Mouse (Mus musculus) kidney, embryonic 16.5 days (tissue): Measurements from ENCODE around the gene C2cd3. TPM values are rescaled to one million over a fixed set of nuclear protein-coding genes. Genes with fewer than 3 reads are reported as not detected.

Experiments
- ATAC-seq: fragments of 200-750 bp; cut with Nextera tagmentation; 2 replicates; pipeline ENCODE4 v1.8.0; 2017; ENCODE audit warnings: moderate TSS enrichment; ENCODE audit not compliant: low FRiP score, low TSS enrichment
- H3K27ac ChIP-seq: fragments of 300-500 bp; sonication (generic); 2 replicates; pipeline ENCODE4 v1.5.1; 2014; ENCODE audit warnings: low read length
- H3K27me3 ChIP-seq: fragments of 300-500 bp; sonication (generic); 2 replicates; pipeline ENCODE4 v1.6.1; 2014; ENCODE audit warnings: low read length, control low read depth, mixed read lengths; ENCODE audit not compliant: insufficient read depth
- H3K36me3 ChIP-seq: fragments of 300-500 bp; sonication (generic); 2 replicates; pipeline ENCODE4 v1.6.1; 2014; ENCODE audit warnings: low read length, control low read depth, mixed read lengths; ENCODE audit not compliant: insufficient read depth
- H3K4me1 ChIP-seq: fragments of 300-500 bp; sonication (generic); 2 replicates; pipeline ENCODE4 v1.6.1; 2014; ENCODE audit warnings: low read length, control low read depth, mixed read lengths; ENCODE audit not compliant: insufficient read depth
- H3K4me2 ChIP-seq: fragments of 300-500 bp; sonication (generic); replicated peaks from 2 replicates; pipeline ENCODE4 v1.6.1; 2014; ENCODE audit warnings: low read depth, low read length
- H3K4me3 ChIP-seq: fragments of 300-500 bp; sonication (generic); 2 replicates; pipeline ENCODE4 v1.5.1; 2014; ENCODE audit warnings: mild to moderate bottlenecking, low read length
- H3K9ac ChIP-seq: fragments of 300-500 bp; sonication (generic); replicated peaks from 2 replicates; pipeline ENCODE4 v1.6.1; 2014; ENCODE audit warnings: low read length
- H3K9me3 ChIP-seq: fragments of 300-500 bp; sonication (generic); 2 replicates; pipeline ENCODE4 v1.6.1; 2016; ENCODE audit warnings: low read length, control low read depth
- WGBS: fragments of 180-500 bp; shearing (Covaris S2); extraction: QIAGEN DNeasy Blood & Tissue Kit; methylation state at CpG from one replicate; pipeline ENCODE4 v1.1.7; 2014; 5-methylcytosine and 5-hydroxymethylcytosine counted together
- polyA plus RNA-seq: library from polyadenylated mRNA; unstranded; fragments of >200 nt; fragmentation: Nextera tagmentation; extraction: Ambion mirVana; gene quantifications from 2 replicates; pipeline ENCODE4 v1.2.1, GENCODE M21; 2015

C2cd3 gene
- polyA plus RNA-seq, 1 experiment from 2014 or later, result 23.6 TPM

- Histone ChIP-seq H3K4me1 (peaks cover 23% of the 10 kb centered on the region), H3K27me3 (no peaks in the 10 kb centered on the region), H3K9ac (no peak overlapping the region), H3K9me3 (no peaks in the 10 kb centered on the region), H3K4me3 (no peak overlapping the region), H3K4me2 (no peak overlapping the region), H3K27ac (no peak overlapping the region), H3K36me3 (peaks cover 36% of the 10 kb centered on the region)
- no peak for ATAC-seq
Observed at GRCm38 (mm10) chr7:100499465-100499864, 127.4 kb downstream of the C2cd3 start.

GRCm38 (mm10) chr7:100500276-100500977 is 128.4 kb downstream of the C2cd3 start:
- H3K27ac ChIP-seq, result no peak overlapping the region

GRCm38 (mm10) chr7:100501027-100501843 is 129.2 kb downstream of the C2cd3 start:
- Histone ChIP-seq H3K27me3 (no peaks in the 10 kb centered on the region), H3K36me3 (peaks cover 36% of the 10 kb centered on the region), H3K4me3 (no peak overlapping the region), H3K27ac (no peak overlapping the region), H3K9me3 (no peaks in the 10 kb centered on the region), H3K9ac (no peak overlapping the region), H3K4me2 (no peak overlapping the region), H3K4me1 (peaks cover 8% of the 10 kb centered on the region)
- ATAC-seq, result no peak
- WGBS, result 64% methylated on average over 6 of the region's 6 CpGs

More at GRCm38 (mm10) chr7:100500276-100500977, 128.4 kb downstream of the C2cd3 start:
- H3K27me3 ChIP-seq, result no peaks in the 10 kb centered on the region
- H3K4me3 ChIP-seq, result no peak overlapping the region
- H3K9ac ChIP-seq, result no peak overlapping the region
- peaks cover 36% of the 10 kb centered on the region for H3K36me3 ChIP-seq
- H3K4me2 ChIP-seq, result no peak overlapping the region
- no peak for ATAC-seq
- 66% methylated on average over 16 of the region's 16 CpGs for WGBS
- no peaks in the 10 kb centered on the region for H3K9me3 ChIP-seq
- peaks cover 16% of the 10 kb centered on the region for H3K4me1 ChIP-seq

- WGBS, result 45% methylated on average over 2 of the region's 2 CpGs
Observed at GRCm38 (mm10) chr7:100501844-100502373, 129.9 kb downstream of the C2cd3 start.

GRCm38 (mm10) chr7:100502374-100502922 is 130.4 kb downstream of the C2cd3 start:
- Histone ChIP-seq H3K9ac (no peak overlapping the region), H3K4me3 (no peak overlapping the region), H3K4me2 (no peak overlapping the region), H3K27ac (no peak overlapping the region), H3K9me3 (no peaks in the 10 kb centered on the region), H3K36me3 (peaks cover 24% of the 10 kb centered on the region), H3K27me3 (no peaks in the 10 kb centered on the region), H3K4me1 (peaks cover 5% of the 10 kb centered on the region)
- no peak for ATAC-seq
- 68% methylated on average over 7 of the region's 7 CpGs for WGBS

More at GRCm38 (mm10) chr7:100501844-100502373, 129.9 kb downstream of the C2cd3 start:
- H3K4me3 ChIP-seq, result no peak overlapping the region
- peaks cover 5% of the 10 kb centered on the region for H3K4me1 ChIP-seq
- no peaks in the 10 kb centered on the region for H3K27me3 ChIP-seq
- peaks cover 30% of the 10 kb centered on the region for H3K36me3 ChIP-seq
- no peaks in the 10 kb centered on the region for H3K9me3 ChIP-seq
- H3K4me2 ChIP-seq, result no peak overlapping the region
- no peak for ATAC-seq
- H3K9ac ChIP-seq, result no peak overlapping the region
- no peak overlapping the region for H3K27ac ChIP-seq

GRCm38 (mm10) chr7:100503076-100503475 is 131.0 kb downstream of the C2cd3 start:
- Histone ChIP-seq H3K9me3 (no peaks in the 10 kb centered on the region), H3K27me3 (no peaks in the 10 kb centered on the region), H3K4me3 (no peak overlapping the region), H3K27ac (no peak overlapping the region), H3K9ac (no peak overlapping the region), H3K4me1 (peaks cover 5% of the 10 kb centered on the region), H3K4me2 (no peak overlapping the region), H3K36me3 (peaks cover 19% of the 10 kb centered on the region)
- ATAC-seq, result no peak
- 73% methylated on average over 5 of the region's 5 CpGs for WGBS

- Histone ChIP-seq H3K9ac (no peak overlapping the region), H3K9me3 (no peaks in the 10 kb centered on the region), H3K27me3 (no peaks in the 10 kb centered on the region), H3K36me3 (0 out of 2 replicates have a peak, but pooled peaks cover 5% of the 10 kb centered on the region), H3K4me1 (peaks cover 5% of the 10 kb centered on the region), H3K4me3 (no peak overlapping the region), H3K27ac (no peak overlapping the region), H3K4me2 (no peak overlapping the region)
- 67% methylated on average over 13 of the region's 13 CpGs for whole genome bisulfite sequencing
- ATAC-seq, result peak; percentile 37; the same call in 1 of the 2 replicates
Observed at GRCm38 (mm10) chr7:100504740-100505487, 132.9 kb downstream of the C2cd3 start.

GRCm38 (mm10) chr7:100506494-100506893 is 134.5 kb downstream of the C2cd3 start:
- ATAC-seq, result no peak
- no peak overlapping the region for H3K4me2 ChIP-seq

GRCm38 (mm10) chr7:100508670-100509069 is 136.6 kb downstream of the C2cd3 start:
- WGBS, result 41% methylated on average over 3 of the region's 3 CpGs

More at GRCm38 (mm10) chr7:100506494-100506893, 134.5 kb downstream of the C2cd3 start:
- Histone ChIP-seq H3K27me3 (no peaks in the 10 kb centered on the region), H3K4me1 (peaks cover 5% of the 10 kb centered on the region), H3K9ac (no peak overlapping the region), H3K4me3 (no peak overlapping the region), H3K36me3 (no peaks in the 10 kb centered on the region), H3K9me3 (no peaks in the 10 kb centered on the region), H3K27ac (no peak overlapping the region)
- WGBS, result 37% methylated on average over 4 of the region's 4 CpGs

More at GRCm38 (mm10) chr7:100508670-100509069, 136.6 kb downstream of the C2cd3 start:
- Histone ChIP-seq H3K4me2 (no peak overlapping the region), H3K9ac (no peak overlapping the region), H3K9me3 (no peaks in the 10 kb centered on the region), H3K4me3 (no peak overlapping the region), H3K4me1 (peaks cover 5% of the 10 kb centered on the region), H3K27ac (no peak overlapping the region), H3K27me3 (no peaks in the 10 kb centered on the region), H3K36me3 (no peaks in the 10 kb centered on the region)
- no peak for ATAC-seq
